Comparison of ENCODE assay signal across 27 mouse cellular contexts in the genomic region with DNA sequence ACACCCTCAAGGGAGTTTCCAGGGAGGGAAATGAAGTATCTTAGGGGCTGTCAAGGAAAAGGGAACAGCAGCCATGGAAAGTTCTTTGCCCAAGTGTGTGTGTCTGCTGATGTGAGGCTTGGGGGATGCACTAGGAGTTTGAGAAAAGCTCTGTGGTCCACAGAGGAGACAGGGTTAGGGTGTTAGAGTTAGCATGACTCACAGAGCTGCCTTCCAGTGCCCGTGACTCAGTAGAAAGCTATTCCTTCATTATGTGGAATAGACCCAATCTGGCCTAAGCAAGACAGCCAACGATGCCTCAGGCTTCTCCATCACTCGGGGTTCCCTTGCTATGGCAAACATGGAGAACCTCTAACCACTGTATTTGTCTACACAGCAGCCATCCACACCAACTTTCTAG. TPM values are rescaled to one million over a fixed set of nuclear protein-coding genes. Genes with fewer than 3 reads are reported as not detected.
DNase-seq lines count a peak whose midpoint lies in the region; ATAC-seq and TF ChIP-seq lines count a peak whose summit lies in the region.
"Had no signal": no experiment of that assay in that cellular context is flagged by ENCODE, and none has a peak within 500 bp of the region (broad histone marks: within the 10 kb centered on the region; RNA-seq: fewer than 3 reads in every experiment).

No protein-coding gene starts in this region.

- no peak overlapping the region for H3K9ac ChIP-seq in embryonic facial prominence, embryonic 12.5 days
- no peak overlapping the region for H3K9ac ChIP-seq in limb, embryonic 14.5 days (ENCODE audit: low read depth, low read length, severe bottlenecking)
- H3K9ac ChIP-seq: forebrain, embryonic 12.5 days; liver, embryonic 15.5 days; stomach, embryonic 15.5 days had no signal

- H3K4me2 ChIP-seq in embryonic facial prominence, embryonic 12.5 days (replicated peaks), result peak overlapping the region; percentile 6; the same call in 1 of the 2 replicates
- H3K4me2 ChIP-seq in limb, embryonic 14.5 days (replicated peaks; ENCODE audit: low read depth, low read length, severe bottlenecking), result peak overlapping the region; percentile 19; the same call in 1 of the 2 replicates
- H3K4me2 ChIP-seq: heart, embryonic 11.5 days; liver, embryonic 15.5 days; stomach, embryonic 15.5 days had no signal

- H3K36me3 ChIP-seq in embryonic facial prominence, embryonic 12.5 days, result no peaks in the 10 kb centered on the region
- H3K36me3 ChIP-seq in embryonic facial prominence, embryonic 10.5 days (replicated peaks), result no peaks in the 10 kb centered on the region
- H3K36me3 ChIP-seq in limb, embryonic 14.5 days (ENCODE audit: control insufficient read depth, insufficient read depth, low read length), result 0 out of 2 replicates have a peak, but pooled peaks cover 3% of the 10 kb centered on the region
- H3K36me3 ChIP-seq: forebrain, embryonic 12.5 days; hindbrain, embryonic 10.5 days; liver, embryonic 15.5 days; midbrain, embryonic 10.5 days; stomach, embryonic 15.5 days had no signal

- H3K4me3 ChIP-seq in embryonic facial prominence, embryonic 12.5 days, result no peak overlapping the region
- H3K4me3 ChIP-seq in embryonic facial prominence, embryonic 10.5 days, result no peak overlapping the region
- H3K4me3 ChIP-seq in limb, embryonic 14.5 days (replicated peaks; ENCODE audit: low read length), result peak overlapping the region; percentile 45; the same call in 1 of the 2 replicates
- H3K4me3 ChIP-seq: forebrain, embryonic 12.5 days; hindbrain, embryonic 10.5 days; liver, embryonic 15.5 days; midbrain, embryonic 10.5 days; stomach, embryonic 15.5 days had no signal

- no peaks in the 10 kb centered on the region for H3K9me3 ChIP-seq in embryonic facial prominence, embryonic 12.5 days
- H3K9me3 ChIP-seq in embryonic facial prominence, embryonic 10.5 days, result no peaks in the 10 kb centered on the region
- H3K9me3 ChIP-seq in limb, embryonic 14.5 days (ENCODE audit: control insufficient read depth, low read length), result no peaks in the 10 kb centered on the region
- H3K9me3 ChIP-seq: forebrain, embryonic 12.5 days; hindbrain, embryonic 10.5 days; liver, embryonic 15.5 days; midbrain, embryonic 10.5 days; stomach, embryonic 15.5 days had no signal

- no peak for TF ChIP-seq POLR2A in limb, embryonic 14.5 days (IDR thresholded peaks at IDR 0.05; ENCODE audit: borderline replicate concordance, extremely low read depth, insufficient read depth, insufficient read length)

- WGBS in embryonic facial prominence, embryonic 12.5 days, result 72% methylated on average over 3 of the region's 3 CpGs
- WGBS in embryonic facial prominence, embryonic 10.5 days, result 75% methylated on average over 3 of the region's 3 CpGs
- WGBS in limb, embryonic 14.5 days, result 78% methylated on average over 3 of the region's 3 CpGs

- peaks cover 9% of the 10 kb centered on the region for H3K4me1 ChIP-seq in embryonic facial prominence, embryonic 12.5 days
- peaks cover 22% of the 10 kb centered on the region for H3K4me1 ChIP-seq in embryonic facial prominence, embryonic 10.5 days
- H3K4me1 ChIP-seq in limb, embryonic 14.5 days (ENCODE audit: control insufficient read depth, insufficient read depth, low read length), result 0 out of 2 replicates have a peak, but pooled peaks cover 6% of the 10 kb centered on the region

- no peak overlapping the region for H3K27ac ChIP-seq in embryonic facial prominence, embryonic 12.5 days
- H3K27ac ChIP-seq in embryonic facial prominence, embryonic 10.5 days (replicated peaks), result no peak overlapping the region
- no peak overlapping the region for H3K27ac ChIP-seq in limb, embryonic 14.5 days (replicated peaks; ENCODE audit: low read depth, low read length)
- H3K27ac ChIP-seq: forebrain, embryonic 12.5 days; hindbrain, embryonic 10.5 days; liver, embryonic 15.5 days; midbrain, embryonic 10.5 days; stomach, embryonic 15.5 days had no signal

- H3K27me3 ChIP-seq in embryonic facial prominence, embryonic 12.5 days, result peaks cover 22% of the 10 kb centered on the region
- H3K27me3 ChIP-seq in embryonic facial prominence, embryonic 10.5 days (replicated peaks; ENCODE audit: low read depth, poor library complexity, severe bottlenecking), result peaks cover 63% of the 10 kb centered on the region
- H3K27me3 ChIP-seq in limb, embryonic 14.5 days (ENCODE audit: control insufficient read depth, insufficient read depth, low read length), result peaks cover 16% of the 10 kb centered on the region

- no peak for DNase-seq in embryonic facial prominence, embryonic 10.5 days (ENCODE audit: low spot score)
- peak; percentile 98 for DNase-seq in 3T3-L1 (ENCODE audit: low read depth, low spot score)
- peak; percentile 46 for DNase-seq in adipocyte (ENCODE audit: low spot score)
- DNase-seq in limb, embryonic 14.5 days (ENCODE audit: low spot score), result no peak
- DNase-seq in cerebellum, postnatal 36 days, result no peak
- DNase-seq in ovary, postnatal 14 days (ENCODE audit: low spot score), result no peak
- DNase-seq: adrenal gland, adult 8-10 months; B cell, adult 2 months; cerebellum, adult 18-20 months; cerebellum, postnatal 25 days; embryo, embryonic 11 days; gastrocnemius, postnatal 10 days; kidney, postnatal 36 days; layer of hippocampus, postnatal 36 days; liver; right cerebral cortex, adult 18-20 months; thymus, postnatal 36 days had no signal

- no peak for ATAC-seq in embryonic facial prominence, embryonic 12.5 days (ENCODE audit: insufficient number of reproducible peaks, insufficient read depth, low FRiP score, low TSS enrichment)
- no peak for ATAC-seq in limb, embryonic 14.5 days (ENCODE audit: low FRiP score, low read depth)
- ATAC-seq: intestine, postnatal 0 days; lung, postnatal 0 days; midbrain, embryonic 16.5 days had no signal

RNA-seq across cellular contexts. Expression of gene Pthlh, which starts 3.2 kb away (rescaled TPM):
- polyA plus RNA-seq in embryonic facial prominence, embryonic 12.5 days (2016; fragmentation: Nextera tagmentation; extraction: Ambion mirVana), result 11.9 TPM in 2 replicates
- 0.99 and 1.4 TPM in 2 replicates for polyA plus RNA-seq in embryonic facial prominence, embryonic 10.5 days (2016; fragmentation: Nextera tagmentation; extraction: Ambion mirVana)
- polyA plus RNA-seq in limb, embryonic 14.5 days (2012; rRNA removed), result 15.1 and 19.1 TPM in 2 replicates
- polyA plus RNA-seq in limb, embryonic 14.5 days (2014; fragmentation: Nextera tagmentation; extraction: Ambion mirVana), result 13.3 and 15.9 TPM in 2 replicates
- polyA plus RNA-seq: liver, embryonic 15.5 days had no signal

Comparison
In these comparisons a context has a peak if more than half of its experiments do, and no peak if none do; other contexts are left out.
1. DNase-seq: peak in 3T3-L1 (single experiment) and adipocyte (single experiment); none in embryonic facial prominence, embryonic 10.5 days (single experiment), limb, embryonic 14.5 days (single experiment), cerebellum, postnatal 36 days (0 of 2) and ovary, postnatal 14 days (single experiment).